Mouse (Mus musculus) T-helper 17 cell (primary cell): ENCODE data around the gene Kdm7a.

ENCODE experiments used
- in situ Hi-C, 2 experiments: fragments of 300-600 bp; cut with MboI, MseI; formaldehyde crosslinking; loops; 1 replicate in 1 of 2; 2 replicates in 1 of 2; pipeline ENCODE4 v1.15.1; 2025; ENCODE audit warnings: high pct_unique_total_duplicates in 2 of 2

The Kdm7a gene

GRCm38 (mm10) chr6:39106812-39107211, 99.8 kb downstream of the Kdm7a start:
- in situ Hi-C loops = no loop called here

DNA sequence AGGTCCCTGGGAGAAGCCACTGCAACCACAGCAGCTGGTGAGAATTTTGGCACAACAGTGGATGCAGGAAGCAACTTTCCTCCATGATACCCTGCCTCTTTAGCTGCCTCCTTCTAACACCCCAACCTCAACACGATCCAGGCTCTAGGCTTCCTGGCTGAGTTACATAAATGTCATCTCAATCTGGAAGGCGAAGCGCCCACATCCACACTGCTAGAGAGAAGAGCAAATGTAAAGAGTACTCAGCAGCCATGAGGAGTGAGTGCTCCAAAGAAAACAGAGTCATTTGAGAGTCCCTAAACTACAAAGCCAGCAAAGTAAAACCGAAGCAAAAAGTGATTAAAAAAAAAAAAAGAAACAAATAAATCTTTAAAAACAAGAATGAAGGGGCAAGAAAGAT, 102.0 kb downstream of the Kdm7a start:
- in situ Hi-C loops = no loop called here
